In genomic region chr11:31713116-31713515, GRCm38 (mm10) we compare ENCODE assay signal across 10 mouse cellular contexts. TPM values are rescaled to one million over a fixed set of nuclear protein-coding genes. Genes with fewer than 3 reads are reported as not detected.
DNase-seq lines count a peak whose midpoint lies in the region; ATAC-seq and TF ChIP-seq lines count a peak whose summit lies in the region.
"Had no signal": no experiment of that assay in that cellular context is flagged by ENCODE, and none has a peak within 500 bp of the region (broad histone marks: within the 10 kb centered on the region; RNA-seq: fewer than 3 reads in every experiment).

No protein-coding gene starts in this region.

- H3K4me1 ChIP-seq in cerebellum, adult 2 months (ENCODE audit: control insufficient read depth, insufficient read depth, low read length) = peaks cover 22% of the 10 kb centered on the region
- H3K4me1 ChIP-seq in liver, postnatal 0 days (ENCODE audit: insufficient read depth) = peaks cover 8% of the 10 kb centered on the region
- H3K4me1 ChIP-seq in heart, embryonic 15.5 days (replicated peaks) = peaks cover 29% of the 10 kb centered on the region
- peaks cover 18% of the 10 kb centered on the region for H3K4me1 ChIP-seq in midbrain, embryonic 15.5 days

- no peak for TF ChIP-seq CTCF in cerebellum, adult 2 months (IDR thresholded peaks at IDR 0.05; ENCODE audit: borderline replicate concordance, insufficient read depth, low read depth, low read length)
- no peak for TF ChIP-seq CTCF in liver, postnatal 0 days (IDR thresholded peaks at IDR 0.05; ENCODE audit: low read depth)

- no peak overlapping the region for H3K4me2 ChIP-seq in liver, postnatal 0 days (ENCODE audit: low read depth, low read length)
- no peak overlapping the region for H3K4me2 ChIP-seq in heart, embryonic 15.5 days
- H3K4me2 ChIP-seq in midbrain, embryonic 15.5 days = no peak overlapping the region
- H3K4me2 ChIP-seq: embryonic facial prominence, embryonic 12.5 days; limb, embryonic 13.5 days had no signal

- no peak overlapping the region for H3K9ac ChIP-seq in liver, postnatal 0 days (replicated peaks)
- H3K9ac ChIP-seq in heart, embryonic 15.5 days = no peak overlapping the region
- no peak overlapping the region for H3K9ac ChIP-seq in midbrain, embryonic 15.5 days
- H3K9ac ChIP-seq: embryonic facial prominence, embryonic 12.5 days; limb, embryonic 13.5 days had no signal

- H3K4me3 ChIP-seq in cerebellum, adult 2 months (replicated peaks; ENCODE audit: insufficient read depth, low read depth, low read length) = no peak overlapping the region
- no peak overlapping the region for H3K4me3 ChIP-seq in liver, postnatal 0 days (ENCODE audit: low read depth, low read length)
- no peak overlapping the region for H3K4me3 ChIP-seq in heart, embryonic 15.5 days
- H3K4me3 ChIP-seq in midbrain, embryonic 15.5 days = no peak overlapping the region
- H3K4me3 ChIP-seq: embryonic facial prominence, embryonic 12.5 days; limb, embryonic 13.5 days had no signal

- WGBS in cerebellum, adult 2 months = 20% methylated on average over 8 of the region's 8 CpGs
- 52% methylated on average over 8 of the region's 8 CpGs for WGBS in liver, postnatal 0 days (ENCODE audit: insufficient replicate concordance)
- WGBS in heart, embryonic 15.5 days = 57% methylated on average over 8 of the region's 8 CpGs
- WGBS in midbrain, embryonic 15.5 days = 23% methylated on average over 8 of the region's 8 CpGs

- H3K36me3 ChIP-seq in liver, postnatal 0 days (replicated peaks; ENCODE audit: insufficient read depth, low read length) = no peaks in the 10 kb centered on the region
- H3K36me3 ChIP-seq in heart, embryonic 15.5 days = no peaks in the 10 kb centered on the region
- no peaks in the 10 kb centered on the region for H3K36me3 ChIP-seq in midbrain, embryonic 15.5 days (replicated peaks)
- H3K36me3 ChIP-seq: embryonic facial prominence, embryonic 12.5 days; limb, embryonic 13.5 days had no signal

- no peak for ATAC-seq in cerebellum, adult (ENCODE audit: insufficient number of reproducible peaks, low FRiP score, low TSS enrichment)
- no peak for ATAC-seq in liver, postnatal 0 days
- no peak for ATAC-seq in heart, embryonic 15.5 days (replicated peaks; ENCODE audit: insufficient number of reproducible peaks, insufficient read depth, low FRiP score, low read depth)
- peak; percentile 15; the same call in 1 of the 2 replicates for ATAC-seq in midbrain, embryonic 15.5 days (replicated peaks)

- H3K27me3 ChIP-seq in cerebellum, adult 2 months (ENCODE audit: control insufficient read depth, insufficient read depth, low read length) = no peaks in the 10 kb centered on the region
- no peaks in the 10 kb centered on the region for H3K27me3 ChIP-seq in liver, postnatal 0 days (ENCODE audit: insufficient read depth, low read length)
- H3K27me3 ChIP-seq in heart, embryonic 15.5 days = no peaks in the 10 kb centered on the region
- H3K27me3 ChIP-seq in midbrain, embryonic 15.5 days (replicated peaks) = no peaks in the 10 kb centered on the region
- H3K27me3 ChIP-seq: embryonic facial prominence, embryonic 12.5 days; limb, embryonic 13.5 days had no signal

- H3K27ac ChIP-seq in cerebellum, adult 2 months (ENCODE audit: insufficient read depth, low read length) = peak overlapping the region; percentile 4
- peak overlapping the region; percentile 18; the same call in 1 of the 2 replicates for H3K27ac ChIP-seq in liver, postnatal 0 days (ENCODE audit: low read depth)
- peak overlapping the region; percentile 83 for H3K27ac ChIP-seq in heart, embryonic 15.5 days
- peak overlapping the region; percentile 55 for H3K27ac ChIP-seq in midbrain, embryonic 15.5 days
- H3K27ac ChIP-seq: embryonic facial prominence, embryonic 12.5 days; limb, embryonic 13.5 days had no signal

- peak; percentile 45 to 49 for DNase-seq in cerebellum, adult 2 months
- no peak for DNase-seq in liver, postnatal 0 days
- DNase-seq in liver = no peak
- DNase-seq in kidney, postnatal 14 days = no peak
- no peak for DNase-seq in ovary, adult 18-20 months (ENCODE audit: low spot score)

- no peaks in the 10 kb centered on the region for H3K9me3 ChIP-seq in liver, postnatal 0 days (ENCODE audit: low read length)
- H3K9me3 ChIP-seq in heart, embryonic 15.5 days (replicated peaks) = no peaks in the 10 kb centered on the region
- no peaks in the 10 kb centered on the region for H3K9me3 ChIP-seq in midbrain, embryonic 15.5 days
- H3K9me3 ChIP-seq: embryonic facial prominence, embryonic 12.5 days had no signal

- no peak for TF ChIP-seq EP300 in liver, postnatal 0 days (IDR thresholded peaks at IDR 0.05; ENCODE audit: low read depth)

- no peak for TF ChIP-seq POLR2A in cerebellum, adult 2 months (IDR thresholded peaks at IDR 0.05; ENCODE audit: borderline replicate concordance, insufficient read depth, low read length)

RNA-seq across cellular contexts. Expression of gene Bod1, which starts 41.4 kb away (rescaled TPM):
- polyA plus RNA-seq in cerebellum, adult 2 months (2012; rRNA removed) = 130 and 139 TPM in 2 replicates
- 13.8 and 16.6 TPM in 2 replicates for polyA plus RNA-seq in liver, postnatal 0 days (2015; fragmentation: Nextera tagmentation; extraction: Ambion mirVana)
- polyA plus RNA-seq in heart, embryonic 15.5 days (2015; fragmentation: Nextera tagmentation; extraction: Ambion mirVana) = 65.0 and 74.7 TPM in 2 replicates
- polyA plus RNA-seq in midbrain, embryonic 15.5 days (2015; fragmentation: Nextera tagmentation; extraction: Ambion mirVana) = 138 and 148 TPM in 2 replicates

Comparison
In these comparisons a context has a peak if more than half of its experiments do, and no peak if none do; other contexts are left out.
1. DNase-seq: peak in cerebellum, adult 2 months (2 of 2); none in liver, postnatal 0 days (single experiment), liver (single experiment), kidney, postnatal 14 days (single experiment) and ovary, adult 18-20 months (single experiment).
2. H3K27ac ChIP-seq: peak in every context shown above with its lines; median percentile 83 in heart, embryonic 15.5 days; 55 in midbrain, embryonic 15.5 days; 18 in liver, postnatal 0 days; 4 in cerebellum, adult 2 months.